Mouse (Mus musculus): ENCODE results near the gene Dynll1.
A peak's percentile ranks its signal among the peaks of the same experiment; 100 is the strongest.

Gene Dynll1

DNA sequence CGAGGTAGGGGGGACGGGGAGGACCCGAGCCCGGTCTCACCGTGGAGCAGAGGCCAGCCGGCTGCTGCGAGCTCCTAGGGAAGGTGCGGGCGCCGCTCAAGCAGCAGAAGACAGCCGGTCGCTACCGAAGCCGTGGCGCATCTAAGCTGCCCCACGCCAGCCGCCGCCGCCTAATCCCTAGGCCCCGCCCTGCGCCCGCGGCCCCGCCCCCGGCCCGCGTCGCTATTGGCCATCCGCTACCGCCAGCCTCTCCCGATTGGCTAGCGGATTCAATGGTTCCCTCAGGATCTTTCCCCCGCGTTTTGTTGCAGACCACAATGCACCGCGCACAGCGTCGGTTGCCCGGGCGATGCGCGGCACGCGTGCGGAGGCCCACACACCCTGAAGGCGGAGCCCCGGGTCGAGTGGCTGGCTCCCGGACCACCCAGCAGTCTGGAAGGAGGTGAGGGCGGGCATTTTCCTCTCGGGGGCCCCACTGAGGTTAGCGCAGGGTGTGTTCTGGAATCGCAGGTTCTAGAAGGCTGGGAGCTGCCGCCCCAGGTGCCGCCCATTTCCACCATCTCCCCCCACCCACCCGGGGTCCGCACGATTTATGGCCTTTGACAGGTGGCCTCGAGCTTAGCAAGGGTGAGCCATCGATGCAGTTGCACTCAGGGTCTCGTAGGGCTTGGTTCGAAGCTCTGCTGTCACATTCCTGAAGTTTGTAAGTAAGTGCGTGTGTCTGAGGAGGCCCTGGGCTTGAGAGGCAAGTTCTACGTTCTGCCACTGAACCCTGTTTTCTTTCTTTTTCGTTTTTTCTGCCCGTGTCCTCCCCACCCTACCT lies at the start of gene Dynll1:
Gene Dynll1 (minus strand): TSS at position 208 of the 823 bp plus-strand sequence.
- DNase-seq = peak; percentile 96 to 100

DNA sequence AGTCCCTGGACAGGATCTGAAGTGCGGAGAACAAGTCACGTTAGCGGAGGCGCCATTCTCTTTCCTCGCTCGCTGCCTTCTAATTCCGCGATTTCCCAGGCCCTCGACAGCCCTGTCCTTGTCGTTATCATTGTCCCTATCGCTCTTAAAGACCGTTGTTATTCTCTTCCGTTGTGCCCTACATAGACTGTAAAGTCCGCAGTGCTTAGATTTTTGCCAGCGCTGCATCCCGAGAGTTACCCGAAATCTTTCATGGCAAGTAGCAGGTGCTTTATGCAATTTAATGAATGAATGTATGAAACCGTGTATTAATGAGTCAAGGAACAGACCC lies 48.4 kb upstream of the Dynll1 start:
- DNase-seq = no peak

DNA sequence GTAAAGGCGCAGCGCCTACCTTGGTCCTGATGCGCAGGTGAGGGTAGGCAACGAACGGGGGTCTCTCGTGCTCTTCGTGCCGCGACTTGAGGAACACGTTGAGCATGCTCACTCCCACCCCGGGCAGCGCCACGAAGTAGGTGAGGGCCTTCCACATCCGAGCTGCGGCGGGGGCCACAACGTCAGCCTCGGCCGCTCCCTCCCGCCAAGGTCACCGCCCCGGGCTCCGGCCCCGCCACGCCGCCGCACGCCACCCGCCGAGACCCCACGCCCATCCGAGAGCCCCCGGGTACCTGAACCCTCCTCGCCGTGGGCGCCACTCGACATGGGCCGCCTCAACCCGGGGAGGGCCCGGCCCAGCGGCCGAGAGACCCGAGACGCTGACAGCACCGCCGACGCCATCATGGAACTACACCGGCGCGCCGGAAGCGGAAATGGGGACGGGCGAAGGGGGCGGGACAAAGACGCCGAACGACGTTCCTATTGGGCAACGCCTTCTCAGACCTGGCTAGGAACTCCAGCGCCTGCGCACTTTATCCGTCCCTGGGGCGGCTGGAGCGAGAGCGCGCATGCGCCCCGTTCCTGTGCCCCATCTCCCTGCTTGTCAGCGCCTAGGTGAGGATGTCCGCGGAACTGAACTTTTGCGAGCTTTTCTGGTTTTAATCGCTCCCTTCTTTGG lies 47.9 kb upstream of the Dynll1 start, which contains the start of gene Cox6a1:
Gene Cox6a1 (minus strand): TSS at position 436 of the 679 bp plus-strand sequence.
- peak; percentile 99 to 100 for DNase-seq

DNA sequence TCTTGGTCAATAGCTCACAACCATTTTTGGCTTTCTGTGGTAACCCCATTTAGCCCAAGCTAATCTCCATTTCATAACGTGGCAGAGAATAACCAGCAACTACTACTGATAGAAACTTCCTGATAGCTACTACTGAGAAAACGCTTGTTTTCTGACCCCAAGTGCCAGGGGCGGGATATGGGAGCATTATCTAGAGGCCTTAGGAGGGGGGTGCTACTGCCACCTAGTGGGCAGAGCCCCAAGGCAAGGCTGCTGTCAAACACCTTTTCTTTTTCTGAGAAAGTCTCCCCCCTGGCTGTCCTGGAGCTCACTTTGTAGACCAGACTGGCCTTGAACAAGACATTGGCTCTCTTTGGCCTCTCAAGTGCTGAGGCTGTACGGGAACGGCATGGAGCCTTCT lies 46.8 kb upstream of the Dynll1 start:
- peak; percentile 80 to 85 for DNase-seq

DNA sequence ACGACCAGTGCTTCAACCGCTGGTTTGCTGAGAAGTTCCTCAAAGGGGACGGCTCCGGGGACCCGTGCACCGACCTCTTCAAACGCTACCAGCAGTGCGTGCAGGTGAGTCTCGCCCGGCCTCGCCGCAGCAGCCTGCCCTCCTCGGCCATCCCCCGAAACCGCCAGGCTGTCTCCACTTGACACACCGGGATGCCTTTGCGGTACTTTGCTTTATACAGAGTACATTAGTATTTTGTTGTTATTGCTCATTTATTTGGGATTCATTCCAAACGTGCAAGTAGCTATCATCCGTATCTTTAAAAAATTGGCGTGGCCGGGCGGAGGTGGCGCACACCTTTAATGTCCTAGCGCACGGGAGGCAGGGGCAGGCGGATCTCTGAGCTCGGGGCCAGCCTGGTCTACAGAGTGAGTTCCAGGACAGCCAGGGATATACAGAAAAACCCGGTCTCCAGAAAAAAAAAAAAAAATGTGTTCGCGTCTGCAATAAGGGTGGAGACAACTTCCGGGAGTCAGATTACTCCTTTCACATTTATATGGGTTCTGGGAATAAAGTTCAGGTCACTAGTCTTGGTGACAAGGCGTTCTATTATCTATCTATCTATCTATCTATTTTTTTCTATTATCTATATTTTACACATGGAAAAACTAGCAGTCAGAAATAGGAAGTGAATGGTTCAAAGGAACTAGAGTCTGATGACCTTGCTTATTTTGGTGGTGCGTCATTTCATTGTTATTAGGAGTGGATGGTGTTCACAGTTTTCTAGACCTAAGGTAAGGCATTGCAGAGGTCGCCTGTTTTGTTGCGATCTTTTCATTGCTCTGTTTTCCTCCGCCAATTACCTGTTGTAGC lies 40.7 kb upstream of the Dynll1 start:
- DNase-seq = no peak

DNA sequence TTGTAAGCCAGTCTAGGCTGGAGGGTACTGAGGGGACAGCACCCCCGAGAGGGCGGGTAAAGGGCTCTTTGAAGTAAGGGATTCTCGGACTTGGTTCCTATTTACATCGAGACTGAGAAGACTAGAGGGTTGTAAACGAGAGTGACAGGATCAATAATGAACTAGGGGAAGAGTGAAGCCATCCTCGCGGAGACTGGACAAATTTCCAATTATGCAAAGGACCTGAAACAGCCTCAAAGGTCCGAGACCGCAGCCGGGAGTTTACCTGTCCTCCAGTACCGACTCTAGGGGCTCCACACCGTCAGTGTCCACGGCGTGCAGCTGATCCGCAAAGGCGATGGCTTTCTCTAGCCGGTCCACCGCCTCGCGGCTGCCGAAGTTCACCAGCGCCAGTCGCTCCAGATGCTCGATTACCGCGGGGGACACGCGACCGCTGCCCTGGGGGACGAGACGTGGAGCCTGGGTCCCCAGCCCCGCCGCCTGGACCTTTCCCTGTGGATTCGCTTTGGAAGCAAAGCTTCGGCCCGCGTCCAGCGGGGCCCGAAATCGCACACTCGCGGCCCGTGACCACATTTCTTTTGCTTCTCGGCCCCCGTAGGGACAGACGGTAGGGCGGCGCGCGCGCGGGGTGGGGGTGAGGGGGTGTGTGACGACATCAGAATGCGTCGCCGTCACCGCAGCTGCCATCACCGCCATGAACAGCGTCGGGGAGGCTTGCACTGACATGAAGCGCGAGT lies 39.9 kb upstream of the Dynll1 start, which contains the start of the genes Gatc and Triap1:
Gene Gatc (minus strand): TSS at position 602 of the 737 bp plus-strand sequence.
Gene Triap1 (plus strand): TSS at position 649 of the 737 bp plus-strand sequence.
- peak; percentile 80 to 93 for DNase-seq

DNA sequence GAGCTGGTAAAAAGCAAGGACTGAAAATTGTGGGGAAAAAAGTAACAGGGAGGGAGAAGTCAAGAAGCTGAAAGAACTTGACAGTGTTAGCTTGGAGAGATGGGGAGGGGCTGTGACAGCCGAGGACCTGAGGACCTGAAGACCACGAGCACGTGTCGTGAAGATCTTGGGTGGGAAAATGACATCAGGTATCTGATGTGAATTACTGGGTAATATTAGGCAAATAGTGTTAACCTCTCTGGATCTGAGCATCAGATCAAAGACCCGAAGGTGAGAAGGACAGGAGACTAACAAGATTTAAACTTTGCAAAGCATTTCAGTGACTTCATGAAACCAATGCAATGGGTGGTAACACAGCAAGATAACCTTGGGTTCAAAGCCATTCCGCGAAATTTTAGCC lies 39.2 kb upstream of the Dynll1 start:
- DNase-seq = no peak

DNA sequence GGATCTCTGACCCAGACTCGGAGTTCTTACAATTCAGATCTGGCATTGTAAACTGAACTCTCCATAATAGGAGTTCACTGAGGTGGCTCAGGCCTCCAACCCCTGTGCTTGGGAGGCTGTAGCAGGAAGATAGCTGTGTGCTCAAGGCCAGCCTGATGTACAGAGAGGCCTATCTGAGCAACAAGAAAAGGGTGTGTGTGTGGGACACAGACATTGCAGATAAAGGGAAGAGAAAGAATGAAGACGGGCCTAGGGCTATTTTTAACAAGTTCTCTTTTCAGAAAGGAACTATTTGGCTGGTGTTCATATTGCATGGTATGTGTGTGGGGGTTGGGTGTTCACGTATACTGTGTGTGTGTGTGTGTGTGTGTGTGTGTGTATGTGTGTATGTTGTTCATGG lies 32.8 kb upstream of the Dynll1 start:
- DNase-seq = no peak

DNA sequence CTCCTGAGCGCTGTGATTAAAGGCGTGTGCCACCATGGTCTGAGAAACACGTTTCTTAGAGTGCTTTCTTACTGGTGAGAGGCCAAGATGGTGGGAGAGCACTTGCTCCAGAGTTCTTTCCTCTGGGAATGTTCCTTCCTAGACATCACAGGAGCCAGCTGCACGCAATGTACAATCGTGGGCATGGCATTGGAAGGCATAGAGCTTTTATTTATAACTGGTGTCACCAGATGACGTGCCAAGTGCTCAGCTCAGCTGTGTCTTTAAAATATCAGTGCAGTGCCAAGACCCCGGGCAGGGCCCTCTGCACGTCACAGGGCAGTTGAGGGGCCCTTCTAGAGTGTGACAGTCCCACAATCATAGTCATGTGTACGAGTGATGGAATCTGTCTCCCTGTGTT lies 30.2 kb upstream of the Dynll1 start:
- DNase-seq = no peak

DNA sequence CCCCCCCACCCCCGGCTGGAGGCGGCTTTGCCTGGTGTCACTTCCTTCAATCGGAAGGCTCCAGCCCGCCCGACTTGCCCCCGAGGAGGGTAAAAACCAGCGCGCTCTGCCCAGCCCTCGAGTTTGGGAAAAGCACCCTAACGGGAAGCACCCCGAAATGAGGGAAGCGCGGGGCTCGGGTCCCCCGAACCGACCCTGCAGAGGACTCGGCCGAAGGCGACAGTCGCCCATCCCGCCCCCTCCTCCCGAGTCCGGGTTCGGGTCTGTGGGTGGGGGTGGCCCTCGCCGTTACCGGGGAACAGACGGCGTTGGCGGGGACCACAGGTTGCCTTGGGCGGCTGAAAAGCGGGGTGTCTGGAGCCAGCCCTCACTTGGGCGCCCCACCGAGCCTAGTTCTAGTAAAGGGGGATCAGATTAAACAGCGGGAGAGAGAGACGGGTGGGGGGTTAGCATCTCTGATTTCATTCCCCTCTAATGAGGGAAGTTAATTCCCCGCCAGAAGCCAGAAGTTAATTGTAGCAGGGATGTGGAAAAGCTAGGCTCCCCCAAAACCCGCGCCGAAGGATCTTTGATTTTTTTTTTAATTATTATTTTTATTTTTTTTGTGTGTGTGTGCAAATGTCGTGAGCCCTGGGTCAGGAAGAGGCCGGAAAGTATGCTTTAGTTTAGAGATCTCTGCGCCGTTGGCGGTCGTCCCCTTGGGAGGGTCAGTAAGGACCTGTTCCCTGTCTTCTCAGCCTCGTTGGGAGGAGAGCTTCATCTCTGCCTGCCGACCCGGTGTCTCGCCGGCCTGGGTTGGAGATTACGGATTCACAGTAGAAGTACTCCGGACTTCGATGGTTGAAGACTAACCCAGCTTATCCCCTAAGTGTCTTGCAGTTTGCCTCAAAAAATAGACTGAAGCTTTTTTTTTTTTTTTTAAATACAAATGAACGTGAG lies 27.1 kb upstream of the Dynll1 start:
- DNase-seq = peak; percentile 33 to 50

DNA sequence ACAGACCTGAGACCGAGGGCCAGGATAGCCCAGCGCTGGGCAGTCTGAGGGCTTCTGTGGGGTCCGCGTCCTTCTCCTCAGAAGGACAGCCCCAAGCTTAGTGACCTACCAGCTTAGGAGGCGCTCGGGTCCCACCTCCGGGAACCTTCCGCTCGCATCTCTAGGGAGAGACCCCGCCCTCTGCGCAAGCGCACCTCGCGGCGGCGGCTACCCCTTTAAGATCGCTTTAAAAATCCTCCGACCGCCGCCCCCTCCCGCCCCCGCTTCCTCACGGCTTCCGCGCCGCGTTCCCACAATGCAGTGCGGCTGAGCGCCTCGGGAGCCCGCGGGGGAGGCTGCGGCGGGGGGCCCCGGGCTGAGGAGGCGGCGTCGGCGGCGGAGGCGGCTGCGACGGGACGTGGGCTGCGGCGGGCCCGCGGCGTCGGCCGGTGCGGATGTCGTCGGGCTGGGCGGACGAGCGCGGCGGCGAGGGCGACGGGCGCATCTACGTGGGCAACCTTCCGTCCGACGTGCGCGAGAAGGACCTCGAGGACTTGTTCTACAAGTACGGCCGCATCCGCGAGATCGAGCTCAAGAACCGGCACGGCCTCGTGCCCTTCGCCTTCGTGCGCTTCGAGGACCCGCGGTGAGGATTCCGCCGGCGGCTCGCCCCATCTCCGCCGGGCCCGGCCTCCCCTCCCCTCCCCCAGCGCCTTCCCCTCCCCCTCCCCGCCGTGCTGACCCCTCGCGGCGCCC lies 26.2 kb upstream of the Dynll1 start, which contains the start of gene Srsf9:
Gene Srsf9 (plus strand): TSS at position 303 of the 735 bp plus-strand sequence.
- peak; percentile 93 to 98 for DNase-seq

DNA sequence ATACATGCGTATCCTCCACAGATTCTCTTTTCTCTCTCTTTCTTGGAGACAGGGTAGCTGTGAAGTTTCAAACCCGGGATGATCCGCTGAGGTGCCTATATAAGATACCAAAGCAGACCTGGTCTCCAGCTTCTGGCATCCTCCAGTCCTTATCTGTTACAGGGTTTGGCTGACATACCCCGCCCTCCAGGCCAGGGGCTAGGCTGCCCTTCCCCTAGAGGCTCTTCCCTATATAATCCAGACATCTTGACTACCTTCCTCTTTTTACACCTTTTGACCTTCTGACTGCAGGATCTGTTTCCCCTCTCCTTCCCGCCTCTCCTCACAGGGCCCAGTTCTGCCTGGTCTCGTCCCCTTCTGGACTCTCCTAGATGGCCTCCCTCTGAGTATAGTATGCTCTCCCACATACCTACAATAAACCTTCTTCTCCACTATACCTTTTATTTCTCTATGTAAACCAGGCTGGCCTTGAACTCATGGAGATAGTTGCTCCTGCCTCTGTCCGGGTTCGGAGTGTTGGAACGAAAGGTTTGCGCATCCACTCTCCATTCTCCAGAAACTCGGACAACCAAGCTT lies 25.5 kb upstream of the Dynll1 start:
- DNase-seq = no peak

DNA sequence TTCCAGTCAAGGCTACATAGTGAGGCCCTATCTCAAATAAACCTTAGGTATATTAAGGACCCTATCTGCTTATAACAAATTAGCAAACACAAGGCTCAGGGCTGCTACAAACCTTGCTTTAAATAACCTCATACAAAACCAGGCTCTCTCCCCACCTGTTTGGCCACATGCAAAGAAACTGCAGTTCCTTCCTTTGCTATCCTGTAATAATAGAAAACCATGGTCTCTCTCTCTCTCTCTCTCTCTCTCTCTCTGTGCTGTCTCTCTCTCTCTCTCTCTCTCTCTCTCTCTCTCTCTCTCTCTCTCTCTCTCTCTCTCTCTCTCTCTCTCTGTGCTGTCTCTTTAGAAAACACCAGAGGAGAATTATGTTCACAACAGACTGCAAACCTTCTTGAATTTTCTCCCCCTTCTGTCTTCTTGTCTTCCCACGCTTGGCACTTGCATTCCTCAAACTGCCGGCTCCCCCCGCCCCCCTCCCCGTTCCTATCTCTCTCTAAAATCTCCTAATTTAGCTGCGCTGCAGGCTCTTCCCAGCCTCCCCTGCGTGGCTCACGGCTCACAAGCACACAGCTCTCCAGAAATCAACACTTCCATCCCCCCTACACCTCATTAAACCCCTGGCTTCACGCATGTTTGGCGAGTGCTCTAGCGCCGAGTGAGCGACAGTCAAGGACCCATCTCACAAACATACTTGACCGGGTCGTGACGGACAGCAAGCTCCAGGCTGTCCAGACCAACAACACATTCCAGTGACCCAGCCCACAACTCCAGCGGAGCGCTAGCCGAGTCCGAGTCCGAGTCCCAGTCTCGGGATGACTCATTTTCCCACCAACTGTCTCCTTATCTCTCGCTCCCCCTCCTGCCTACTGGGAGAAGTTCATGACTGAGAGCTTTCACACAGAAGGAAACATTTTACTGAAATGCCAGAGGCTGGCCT lies 18.5 kb upstream of the Dynll1 start:
- peak; percentile 75 to 83 for DNase-seq

DNA sequence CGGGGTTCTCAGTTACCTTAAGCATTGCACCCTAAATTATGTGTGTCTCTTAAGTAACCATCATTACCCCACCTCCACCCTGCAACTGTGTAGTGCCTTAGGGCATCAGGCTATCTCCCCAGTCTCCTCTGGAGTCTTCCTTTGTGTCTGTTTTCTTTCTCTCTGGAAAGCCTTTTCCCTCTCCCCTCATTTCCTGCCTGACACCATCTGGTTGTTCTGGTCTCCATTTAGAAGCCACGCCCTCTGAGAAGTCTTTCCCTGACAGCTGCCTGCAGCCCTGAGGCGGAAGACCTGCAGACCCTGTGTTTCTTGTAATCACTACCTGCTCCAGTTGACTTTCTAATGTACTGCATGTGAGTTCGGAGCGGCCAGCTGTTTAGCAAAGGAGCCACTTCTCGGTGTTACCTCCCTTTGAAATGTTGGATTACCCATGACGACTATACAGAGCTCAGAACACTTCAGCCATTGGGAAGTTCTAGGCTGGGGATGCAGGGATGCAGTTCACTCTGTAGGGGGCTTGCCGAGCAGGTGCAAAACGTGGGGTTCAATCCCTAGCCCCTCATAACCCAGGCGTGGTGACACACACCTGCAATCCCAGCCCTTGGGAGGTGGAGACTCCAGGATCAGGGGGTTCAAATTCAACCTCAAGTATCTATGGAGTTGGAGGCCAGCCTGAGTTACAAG lies 17.0 kb upstream of the Dynll1 start:
- no peak for DNase-seq

DNA sequence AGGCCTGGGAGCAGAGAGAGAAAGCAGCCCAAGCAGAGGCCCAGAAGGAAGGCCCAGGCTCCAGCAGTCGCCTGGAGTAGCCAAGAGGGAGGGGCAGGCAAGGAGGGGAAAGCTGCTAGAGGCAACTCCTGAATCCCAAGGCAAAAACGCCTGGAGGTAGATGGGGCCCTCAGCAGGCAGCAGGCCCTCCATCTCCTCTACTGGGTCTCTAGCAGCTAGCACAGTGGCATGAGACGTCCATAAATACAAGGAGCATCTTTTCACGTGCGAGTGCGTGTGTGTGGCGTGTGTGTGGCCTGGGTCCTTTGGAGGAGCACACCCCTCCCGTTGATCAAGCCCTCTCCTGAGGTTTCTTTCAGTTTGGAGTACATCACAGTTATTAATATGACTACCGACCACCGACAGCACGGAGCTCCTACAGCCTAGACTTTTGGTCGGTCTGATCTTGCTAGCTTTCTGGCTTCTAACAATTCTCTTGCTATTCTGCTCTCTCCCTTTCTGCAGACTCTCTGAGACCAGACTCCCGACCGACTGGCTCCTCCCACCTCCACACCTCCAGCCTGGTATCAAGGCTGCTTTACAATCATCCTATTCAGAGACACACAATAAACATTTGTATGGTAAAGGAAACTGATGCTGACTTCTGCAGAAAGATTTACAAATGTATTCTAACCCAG lies 16.3 kb upstream of the Dynll1 start:
- DNase-seq = no peak

DNA sequence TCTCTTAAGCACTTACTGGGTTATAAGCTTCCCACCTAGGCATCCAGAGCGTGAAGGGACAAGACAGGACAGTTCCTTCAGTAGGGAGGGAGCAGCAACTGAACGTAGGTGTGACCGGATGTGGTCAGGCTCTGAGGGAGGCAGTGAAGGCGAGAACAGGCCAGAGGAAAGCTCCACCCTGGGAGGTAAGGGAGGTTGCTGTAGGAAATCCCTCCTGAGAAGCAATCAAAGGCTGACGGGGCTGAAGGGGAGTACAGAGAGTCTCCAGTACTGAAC lies 12.8 kb upstream of the Dynll1 start:
- no peak for DNase-seq

DNA sequence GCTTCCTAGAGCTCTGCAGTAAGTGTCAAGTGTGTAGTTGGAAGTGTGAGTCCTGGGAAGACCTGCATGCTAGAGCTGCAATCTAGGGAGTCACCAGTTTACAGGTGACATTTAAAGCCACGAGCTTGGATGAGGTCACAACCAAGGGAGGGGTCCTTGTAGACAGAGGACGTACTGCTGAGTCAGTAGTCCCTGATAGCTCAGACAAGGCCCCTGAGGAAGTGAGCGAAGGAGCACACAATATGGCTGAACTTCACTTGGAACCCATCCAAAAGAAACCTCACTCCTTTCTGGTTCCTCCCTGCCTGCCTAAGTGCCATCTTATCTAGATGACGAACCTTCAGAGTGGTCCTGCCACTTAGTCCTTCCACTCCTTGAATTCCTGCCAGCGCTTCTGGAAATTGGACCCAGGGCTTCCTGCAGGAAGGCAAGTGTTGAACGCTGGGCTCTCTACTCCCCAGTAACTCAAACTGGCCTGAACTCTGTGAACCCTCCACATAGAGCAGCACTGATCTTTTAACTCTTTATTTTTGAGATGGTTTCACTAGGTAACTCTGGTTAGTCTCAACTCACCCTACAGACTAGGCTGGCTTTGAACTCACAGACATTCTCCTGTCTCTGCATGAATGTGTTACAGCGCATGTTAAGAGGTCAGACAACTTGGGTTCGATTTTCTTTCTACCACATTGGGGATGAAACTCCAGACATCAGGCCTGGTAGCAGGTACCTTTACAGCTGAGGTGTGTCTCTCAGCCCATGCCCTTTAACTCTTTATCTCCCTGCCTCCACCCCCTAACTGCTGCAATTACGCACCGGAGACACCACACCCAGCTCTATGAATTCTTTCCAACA lies 12.2 kb upstream of the Dynll1 start:
- no peak for DNase-seq
